Mouse (Mus musculus) CH12.LX (cell line): ENCODE results near the gene Ntrk3.

Experiments used
- CTCF ChIP-seq, 2 experiments: IDR thresholded peaks in 1 of 2; conservative IDR thresholded peaks in 1 of 2; 2 replicates each; pipeline ENCODE4 v1.5.1; 2011 to 2012; ENCODE audit warnings: low read depth in 2 of 2, low read length in 2 of 2, improper control_type of control experiment in 1 of 2, inconsistent platforms in 1 of 2, mild to moderate bottlenecking in 1 of 2, moderate library complexity in 1 of 2
- E2F4 ChIP-seq: IDR thresholded peaks from 2 replicates; pipeline ENCODE4 v1.6.1; 2011; ENCODE audit warnings: low read depth, low read length, improper control_type of control experiment; ENCODE audit not compliant: insufficient replicate concordance
- EP300 ChIP-seq: IDR thresholded peaks from 2 replicates; pipeline ENCODE4 v1.6.1; 2011; ENCODE audit warnings: low read length, improper control_type of control experiment
- ETS1 ChIP-seq: conservative IDR thresholded peaks from 2 replicates; pipeline ENCODE4 v1.6.1; 2012; ENCODE audit warnings: low read depth, mild to moderate bottlenecking, inconsistent platforms, low read length, improper control_type of control experiment, moderate library complexity
- IRF4 ChIP-seq: IDR thresholded peaks from 2 replicates; pipeline ENCODE4 v1.6.1; 2014; ENCODE audit warnings: low read depth, mild to moderate bottlenecking, inconsistent platforms, low read length, improper control_type of control experiment
- MAX ChIP-seq: IDR thresholded peaks from 2 replicates; pipeline ENCODE4 v1.6.1; 2011; ENCODE audit warnings: low read length, improper control_type of control experiment
- MEF2A ChIP-seq: IDR thresholded peaks from 2 replicates; pipeline ENCODE4 v1.6.1; 2014; ENCODE audit warnings: low read depth, mild to moderate bottlenecking, inconsistent platforms, low read length, improper control_type of control experiment, borderline replicate concordance
- NRF1 ChIP-seq: IDR thresholded peaks from 2 replicates; pipeline ENCODE4 v1.6.1; 2014; ENCODE audit warnings: low read depth, mild to moderate bottlenecking, inconsistent platforms, low read length, improper control_type of control experiment, moderate library complexity
- POLR2A ChIP-seq: IDR thresholded peaks from 2 replicates; pipeline ENCODE4 v1.6.1; 2011; ENCODE audit warnings: low read depth, mild to moderate bottlenecking, improper control_type of control experiment, low read length
- USF1 ChIP-seq: IDR thresholded peaks from 2 replicates; pipeline ENCODE4 v1.6.1; 2014; ENCODE audit warnings: low read depth, mild to moderate bottlenecking, inconsistent platforms, low read length, improper control_type of control experiment
- ZKSCAN1 ChIP-seq: IDR thresholded peaks from 2 replicates; pipeline ENCODE4 v1.6.1; 2012; ENCODE audit warnings: low read depth, inconsistent platforms, low read length, improper control_type of control experiment, borderline replicate concordance
- ZNF384 ChIP-seq: IDR thresholded peaks from 2 replicates; pipeline ENCODE4 v1.6.1; 2012; ENCODE audit warnings: low read depth, low read length, improper control_type of control experiment, inconsistent platforms

DNA sequence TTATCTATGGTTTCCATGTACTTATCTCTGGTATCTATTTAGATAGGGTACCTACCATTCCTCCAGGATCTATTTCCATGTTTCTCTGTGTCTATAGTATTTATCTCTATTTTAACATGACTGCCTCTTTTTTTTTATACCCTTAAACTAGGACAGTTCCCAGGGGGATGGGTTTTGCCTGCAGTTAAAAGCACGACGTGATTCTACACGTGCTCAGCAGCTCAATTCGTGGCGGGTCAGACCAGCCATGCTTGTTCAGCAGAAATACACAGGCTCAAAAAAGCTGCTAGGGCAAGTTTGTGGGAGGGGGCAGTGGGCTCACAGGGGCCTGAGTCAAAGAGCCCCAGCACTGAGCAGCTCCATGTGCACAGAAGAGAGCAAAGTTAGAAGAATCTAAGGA, 349.7 kb downstream of the Ntrk3 start:
- no peak for TF ChIP-seq USF1
- TF ChIP-seq CTCF (conservative IDR thresholded peaks at IDR 0.05 in 1 of 2, IDR thresholded peaks at IDR 0.05 in 1 of 2; ENCODE audit: low read depth in 2 of 2, low read length in 2 of 2) = no peak
- TF ChIP-seq E2F4 = no peak
- no peak for TF ChIP-seq ZNF384
- TF ChIP-seq MAX = no peak
- no peak for TF ChIP-seq POLR2A
- no peak for TF ChIP-seq ETS1
- no peak for TF ChIP-seq MEF2A
- no peak for TF ChIP-seq IRF4
- no peak for TF ChIP-seq EP300
- TF ChIP-seq ZKSCAN1 = no peak
- TF ChIP-seq NRF1 = no peak
